13 mouse cellular contexts compared by ENCODE assay signal in genomic region chr5:41595199-41595598, GRCm38 (mm10).
A peak's percentile ranks its signal among the peaks of the same experiment; 100 is the strongest.
DNase-seq lines count a peak whose midpoint lies in the region; ATAC-seq and TF ChIP-seq lines count a peak whose summit lies in the region.
"Had no signal": no experiment of that assay in that cellular context is flagged by ENCODE, and none has a peak within 500 bp of the region (broad histone marks: within the 10 kb centered on the region; RNA-seq: fewer than 3 reads in every experiment).

No protein-coding gene starts in this region.

- peak; percentile 66; the same call in 1 of the 2 replicates for ATAC-seq in forebrain, embryonic 15.5 days (replicated peaks)
- no peak for ATAC-seq in liver, postnatal 0 days
- ATAC-seq: inflammation-experienced regulatory T-cells, adult 6 months had no signal

- WGBS in forebrain, embryonic 15.5 days: 55% methylated on average over 3 of the region's 3 CpGs
- 85% methylated on average over 3 of the region's 3 CpGs for WGBS in forebrain, embryonic 10.5 days
- WGBS in liver, postnatal 0 days (ENCODE audit: insufficient replicate concordance): 65% methylated on average over 3 of the region's 3 CpGs

- TF ChIP-seq CTCF in liver, postnatal 0 days (IDR thresholded peaks at IDR 0.05; ENCODE audit: low read depth): no peak

- no peaks in the 10 kb centered on the region for H3K36me3 ChIP-seq in forebrain, embryonic 15.5 days
- H3K36me3 ChIP-seq in forebrain, embryonic 10.5 days (replicated peaks): no peaks in the 10 kb centered on the region
- H3K36me3 ChIP-seq in liver, postnatal 0 days (replicated peaks; ENCODE audit: insufficient read depth, low read length): no peaks in the 10 kb centered on the region
- H3K36me3 ChIP-seq: limb, embryonic 15.5 days had no signal

- no peak overlapping the region for H3K27ac ChIP-seq in forebrain, embryonic 15.5 days (replicated peaks)
- no peak overlapping the region for H3K27ac ChIP-seq in forebrain, embryonic 10.5 days
- no peak overlapping the region for H3K27ac ChIP-seq in liver, postnatal 0 days (ENCODE audit: low read depth)
- H3K27ac ChIP-seq: limb, embryonic 15.5 days had no signal

- no peak overlapping the region for H3K9ac ChIP-seq in forebrain, embryonic 15.5 days (replicated peaks)
- H3K9ac ChIP-seq in liver, postnatal 0 days (replicated peaks): no peak overlapping the region
- H3K9ac ChIP-seq: limb, embryonic 15.5 days had no signal

- TF ChIP-seq EP300 in liver, postnatal 0 days (IDR thresholded peaks at IDR 0.05; ENCODE audit: low read depth): no peak

- H3K4me1 ChIP-seq in forebrain, embryonic 15.5 days: peaks cover 8% of the 10 kb centered on the region; the same call in 1 of the 2 replicates
- H3K4me1 ChIP-seq in forebrain, embryonic 10.5 days: 0 out of 2 replicates have a peak, but pooled peaks cover 5% of the 10 kb centered on the region
- H3K4me1 ChIP-seq in liver, postnatal 0 days (ENCODE audit: insufficient read depth): no peaks in the 10 kb centered on the region
- H3K4me1 ChIP-seq: limb, embryonic 15.5 days had no signal

- H3K27me3 ChIP-seq in forebrain, embryonic 15.5 days: no peaks in the 10 kb centered on the region
- H3K27me3 ChIP-seq in forebrain, embryonic 10.5 days (ENCODE audit: poor library complexity, severe bottlenecking): no peaks in the 10 kb centered on the region
- H3K27me3 ChIP-seq in liver, postnatal 0 days (ENCODE audit: insufficient read depth, low read length): no peaks in the 10 kb centered on the region
- H3K27me3 ChIP-seq: limb, embryonic 15.5 days had no signal

- H3K4me3 ChIP-seq in forebrain, embryonic 15.5 days: no peak overlapping the region
- H3K4me3 ChIP-seq in forebrain, embryonic 10.5 days: no peak overlapping the region
- H3K4me3 ChIP-seq in liver, postnatal 0 days (ENCODE audit: low read depth, low read length): no peak overlapping the region
- H3K4me3 ChIP-seq: limb, embryonic 15.5 days; myocyte had no signal

- DNase-seq in forebrain, embryonic 10.5 days (ENCODE audit: extremely low spot score, low spot score): no peak
- peak; percentile 36 for DNase-seq in cerebellum, adult 8-10 months
- DNase-seq in left cerebral cortex, adult 11 months (ENCODE audit: low spot score): peak; percentile 31
- peak; percentile 66 for DNase-seq in right cerebral cortex, postnatal 14 days
- no peak for DNase-seq in liver, postnatal 0 days
- DNase-seq in natural killer cell, adult 2 months (ENCODE audit: low spot score in 2 of 2): no peak
- DNase-seq in liver: no peak
- DNase-seq: B cell, adult 2 months; gastrocnemius, postnatal 36 days had no signal

- H3K4me2 ChIP-seq in forebrain, embryonic 15.5 days (replicated peaks): no peak overlapping the region
- H3K4me2 ChIP-seq in liver, postnatal 0 days (ENCODE audit: low read depth, low read length): no peak overlapping the region
- H3K4me2 ChIP-seq: limb, embryonic 15.5 days had no signal

- H3K9me3 ChIP-seq in forebrain, embryonic 15.5 days: no peaks in the 10 kb centered on the region
- H3K9me3 ChIP-seq in forebrain, embryonic 10.5 days: no peaks in the 10 kb centered on the region
- no peaks in the 10 kb centered on the region for H3K9me3 ChIP-seq in liver, postnatal 0 days (ENCODE audit: low read length)
- H3K9me3 ChIP-seq: limb, embryonic 15.5 days had no signal

Comparison
In these comparisons a context has a peak if more than half of its experiments do, and no peak if none do; other contexts are left out.
1. DNase-seq: peak in cerebellum, adult 8-10 months (single experiment), left cerebral cortex, adult 11 months (single experiment) and right cerebral cortex, postnatal 14 days (single experiment); none in forebrain, embryonic 10.5 days (single experiment), liver, postnatal 0 days (single experiment), natural killer cell, adult 2 months (0 of 2) and liver (single experiment).